Comparison of ENCODE assay signal across 8 mouse cellular contexts in genomic region chr12:104864439-104865165, GRCm38 (mm10). TPM values are rescaled to one million over a fixed set of nuclear protein-coding genes. Genes with fewer than 3 reads are reported as not detected.
DNase-seq lines count a peak whose midpoint lies in the region; ATAC-seq and TF ChIP-seq lines count a peak whose summit lies in the region.

TSS of gene Clmn (minus strand) at chr12:104865076.

- H3K9ac ChIP-seq in embryonic facial prominence, embryonic 11.5 days (replicated peaks; ENCODE audit: low read length), result peak within 1 kb of the TSS; percentile 81
- peak within 1 kb of the TSS; percentile 75 for H3K9ac ChIP-seq in heart, embryonic 15.5 days
- H3K9ac ChIP-seq in lung, embryonic 14.5 days, result peak within 1 kb of the TSS; percentile 78

- DNase-seq in thymus, postnatal 14 days, result peak; percentile 8
- no peak for DNase-seq in thymus, adult 18-20 months
- DNase-seq in embryonic facial prominence, embryonic 11.5 days (ENCODE audit: low spot score), result peak; percentile 57
- peak; percentile 48 to 76 for DNase-seq in kidney, postnatal 25 days
- peak; percentile 54 for DNase-seq in lung, embryonic 14.5 days
- peak; percentile 55 for DNase-seq in right cerebral cortex, adult 18-20 months
- DNase-seq in thymus, postnatal 0 days (ENCODE audit: low spot score), result no peak

- no peak; the same call in 1 of the 2 replicates for ATAC-seq in embryonic facial prominence, embryonic 11.5 days (replicated peaks; ENCODE audit: insufficient number of reproducible peaks, low FRiP score, low TSS enrichment, low read depth)
- ATAC-seq in heart, embryonic 15.5 days (replicated peaks; ENCODE audit: insufficient number of reproducible peaks, insufficient read depth, low FRiP score, low read depth), result no peak; the same call in 1 of the 2 replicates
- ATAC-seq in lung, embryonic 14.5 days (ENCODE audit: insufficient read depth), result peak; percentile 32

- no peaks in the 10 kb centered on the region for H3K36me3 ChIP-seq in embryonic facial prominence, embryonic 11.5 days (replicated peaks; ENCODE audit: control insufficient read depth, insufficient read depth, low read depth, low read length)
- no peaks in the 10 kb centered on the region for H3K36me3 ChIP-seq in heart, embryonic 15.5 days
- H3K36me3 ChIP-seq in lung, embryonic 14.5 days (ENCODE audit: insufficient read depth), result no peaks in the 10 kb centered on the region

- no peak for TF ChIP-seq CTCF in lung, embryonic 14.5 days (IDR thresholded peaks at IDR 0.05; ENCODE audit: low read depth)

- H3K27me3 ChIP-seq in embryonic facial prominence, embryonic 11.5 days (ENCODE audit: control insufficient read depth, insufficient read depth, low read length), result no peaks in the 10 kb centered on the region
- H3K27me3 ChIP-seq in heart, embryonic 15.5 days, result peaks cover 20% of the 10 kb centered on the region
- no peaks in the 10 kb centered on the region for H3K27me3 ChIP-seq in lung, embryonic 14.5 days (ENCODE audit: insufficient read depth, low read length)

- peak within 1 kb of the TSS; percentile 71 for H3K4me3 ChIP-seq in embryonic facial prominence, embryonic 11.5 days (ENCODE audit: low read depth, low read length)
- peak within 1 kb of the TSS; percentile 78 for H3K4me3 ChIP-seq in heart, embryonic 15.5 days
- H3K4me3 ChIP-seq in lung, embryonic 14.5 days (ENCODE audit: low read depth, low read length), result peak within 1 kb of the TSS; percentile 76

- peak within 1 kb of the TSS; percentile 60 for H3K4me2 ChIP-seq in embryonic facial prominence, embryonic 11.5 days (ENCODE audit: low read depth, low read length)
- H3K4me2 ChIP-seq in heart, embryonic 15.5 days, result peak within 1 kb of the TSS; percentile 99
- H3K4me2 ChIP-seq in lung, embryonic 14.5 days, result peak within 1 kb of the TSS; percentile 99

- no peaks in the 10 kb centered on the region for H3K4me1 ChIP-seq in embryonic facial prominence, embryonic 11.5 days (ENCODE audit: control insufficient read depth, insufficient read depth, low read length)
- peaks cover 10% of the 10 kb centered on the region for H3K4me1 ChIP-seq in heart, embryonic 15.5 days (replicated peaks)
- 0 out of 2 replicates have a peak, but pooled peaks cover 3% of the 10 kb centered on the region for H3K4me1 ChIP-seq in lung, embryonic 14.5 days (ENCODE audit: insufficient read depth)

- 1% methylated on average over 49 of the region's 80 CpGs for whole genome bisulfite sequencing in embryonic facial prominence, embryonic 11.5 days
- WGBS in heart, embryonic 15.5 days, result 1% methylated on average over 58 of the region's 80 CpGs
- 1% methylated on average over 76 of the region's 80 CpGs for WGBS in lung, embryonic 14.5 days

- 0 out of 2 replicates have a peak within 1 kb of the TSS, but pooled peaks have one; percentile 53 for H3K27ac ChIP-seq in embryonic facial prominence, embryonic 11.5 days (replicated peaks; ENCODE audit: low read depth, low read length)
- no peak within 1 kb of the TSS for H3K27ac ChIP-seq in heart, embryonic 15.5 days
- no peak within 1 kb of the TSS for H3K27ac ChIP-seq in lung, embryonic 14.5 days (ENCODE audit: low read depth)

- H3K9me3 ChIP-seq in embryonic facial prominence, embryonic 11.5 days (replicated peaks; ENCODE audit: control insufficient read depth, low read length), result no peaks in the 10 kb centered on the region
- H3K9me3 ChIP-seq in heart, embryonic 15.5 days (replicated peaks), result no peaks in the 10 kb centered on the region
- H3K9me3 ChIP-seq in lung, embryonic 14.5 days (ENCODE audit: low read depth, low read length), result no peaks in the 10 kb centered on the region

RNA-seq across cellular contexts. Expression of gene Clmn, which starts in this region (rescaled TPM):
- 3.8 and 4.1 TPM in 2 replicates for polyA plus RNA-seq in embryonic facial prominence, embryonic 11.5 days (2014; fragmentation: Nextera tagmentation; extraction: Ambion mirVana)
- polyA plus RNA-seq in heart, embryonic 15.5 days (2015; fragmentation: Nextera tagmentation; extraction: Ambion mirVana), result 0.54 and 1.2 TPM in 2 replicates
- 2.1 and 2.8 TPM in 2 replicates for polyA plus RNA-seq in lung, embryonic 14.5 days (2014; fragmentation: Nextera tagmentation; extraction: Ambion mirVana)
- 0.62 and 0.65 TPM in 2 replicates for polyA plus RNA-seq in thymus, postnatal 0 days (2015; fragmentation: Nextera tagmentation; extraction: Ambion mirVana)

Comparison
In these comparisons a context has a peak if more than half of its experiments do, and no peak if none do; other contexts are left out.
1. DNase-seq: peak in thymus, postnatal 14 days (single experiment), embryonic facial prominence, embryonic 11.5 days (single experiment), kidney, postnatal 25 days (2 of 2), lung, embryonic 14.5 days (single experiment) and right cerebral cortex, adult 18-20 months (single experiment); none in thymus, adult 18-20 months (0 of 2) and thymus, postnatal 0 days (single experiment).
2. Peak in every context shown above with its lines, with median percentiles within 50 percentile points of each other: H3K4me2 ChIP-seq, H3K4me3 ChIP-seq and H3K9ac ChIP-seq.